Mouse (Mus musculus) testis, adult 2 months (tissue): ENCODE measurements around the gene Pou3f3. TPM values are rescaled to one million over a fixed set of nuclear protein-coding genes. Genes with fewer than 3 reads are reported as not detected.

Source experiments
- H3K27ac ChIP-seq: fragments of 200-500 bp; 2 replicates; pipeline ENCODE4 v1.5.1; 2012; ENCODE audit warnings: low read depth, low read length; ENCODE audit not compliant: control insufficient read depth, insufficient read depth
- H3K27me3 ChIP-seq: fragments of 200-500 bp; 2 replicates; pipeline ENCODE4 v1.6.1; 2012; ENCODE audit warnings: mild to moderate bottlenecking, low read length, moderate library complexity; ENCODE audit not compliant: control insufficient read depth, insufficient read depth
- H3K36me3 ChIP-seq: fragments of 200-500 bp; 2 replicates; pipeline ENCODE4 v1.6.1; 2012; ENCODE audit warnings: mild to moderate bottlenecking, low read length; ENCODE audit not compliant: control insufficient read depth, insufficient read depth
- H3K4me1 ChIP-seq: fragments of 200-500 bp; 2 replicates; pipeline ENCODE4 v1.6.1; 2012; ENCODE audit warnings: low read length; ENCODE audit not compliant: control insufficient read depth, insufficient read depth
- H3K4me3 ChIP-seq: fragments of 200-500 bp; 2 replicates; pipeline ENCODE4 v1.5.1; 2012; ENCODE audit warnings: low read depth, mild to moderate bottlenecking, low read length, moderate library complexity, mixed read lengths; ENCODE audit not compliant: control insufficient read depth
- CTCF ChIP-seq: fragments of 200-500 bp; IDR thresholded peaks from 2 replicates; pipeline ENCODE4 v1.5.1; 2012; ENCODE audit warnings: low read depth, mild to moderate bottlenecking, inconsistent platforms, low read length, moderate library complexity; ENCODE audit not compliant: control insufficient read depth, insufficient read depth, insufficient replicate concordance
- POLR2A ChIP-seq: fragments of 200-500 bp; IDR thresholded peaks from 2 replicates; pipeline ENCODE4 v1.6.1; 2012; ENCODE audit warnings: low read depth, mild to moderate bottlenecking, inconsistent platforms, low read length, moderate library complexity; ENCODE audit not compliant: control insufficient read depth
- polyA plus RNA-seq: library from polyadenylated mRNA; depleted of rRNA; stranded (reverse); fragments of >200 nt; gene quantifications from 2 replicates; pipeline ENCODE4 v1.2.3, GENCODE M21; 2012; rRNA removed

Pou3f3 gene
- polyA plus RNA-seq, 1 experiment, result 0.04 TPM

GRCm38 (mm10) chr1:42749536-42750292 is 54.1 kb downstream of the Pou3f3 start:
- no peaks in the 10 kb centered on the region for H3K27me3 ChIP-seq
- no peak overlapping the region for H3K4me3 ChIP-seq
- no peaks in the 10 kb centered on the region for H3K4me1 ChIP-seq
- no peaks in the 10 kb centered on the region for H3K36me3 ChIP-seq
- no peak overlapping the region for H3K27ac ChIP-seq
- no peak for TF ChIP-seq POLR2A
- no peak for TF ChIP-seq CTCF

Other genes with a start within 250 kb of the Pou3f3 start
- gene Mrps9, start 155.5 kb downstream of the Pou3f3 start, polyA plus RNA-seq, result 24.1 and 24.3 TPM in 2 replicates